Mouse (Mus musculus) embryonic facial prominence, embryonic 15.5 days (tissue): ENCODE measurements around the gene Krt27. TPM values are rescaled to one million over a fixed set of nuclear protein-coding genes. Genes with fewer than 3 reads are reported as not detected.

Experiments used
- ATAC-seq: fragments of 200-750 bp; cut with Nextera tagmentation; 2 replicates; pipeline ENCODE4 v1.8.0; 2017; ENCODE audit warnings: low read depth, moderate TSS enrichment; ENCODE audit not compliant: insufficient number of reproducible peaks, low FRiP score, low TSS enrichment
- H3K27ac ChIP-seq: fragments of 300-500 bp; sonication (generic); replicated peaks from 2 replicates; pipeline ENCODE4 v1.5.1; 2015; ENCODE audit warnings: mild to moderate bottlenecking, inconsistent platforms
- H3K27me3 ChIP-seq: fragments of 300-500 bp; sonication (generic); 2 replicates; pipeline ENCODE4 v1.6.1; 2015; ENCODE audit warnings: inconsistent platforms
- H3K36me3 ChIP-seq: fragments of 300-500 bp; sonication (generic); 2 replicates; pipeline ENCODE4 v1.6.1; 2015; ENCODE audit warnings: mild to moderate bottlenecking, inconsistent platforms
- H3K4me1 ChIP-seq: fragments of 300-500 bp; sonication (generic); 2 replicates; pipeline ENCODE4 v1.6.1; 2015; ENCODE audit warnings: inconsistent platforms
- H3K4me2 ChIP-seq: fragments of 300-500 bp; sonication (generic); replicated peaks from 2 replicates; pipeline ENCODE4 v1.6.1; 2015; ENCODE audit warnings: mild to moderate bottlenecking, inconsistent platforms
- H3K4me3 ChIP-seq: fragments of 300-500 bp; sonication (generic); replicated peaks from 2 replicates; pipeline ENCODE4 v1.5.1; 2015; ENCODE audit warnings: mild to moderate bottlenecking, inconsistent platforms
- H3K9ac ChIP-seq: fragments of 300-500 bp; sonication (generic); 2 replicates; pipeline ENCODE4 v1.6.1; 2015; ENCODE audit warnings: inconsistent platforms
- H3K9me3 ChIP-seq: fragments of 300-500 bp; sonication (generic); replicated peaks from 2 replicates; pipeline ENCODE4 v1.6.1; 2016; ENCODE audit warnings: inconsistent platforms
- WGBS: fragments of 180-500 bp; shearing (Covaris S2); methylation state at CpG from one replicate; pipeline ENCODE4 v1.1.7; 2015; 5-methylcytosine and 5-hydroxymethylcytosine counted together
- polyA plus RNA-seq: library from polyadenylated mRNA; unstranded; fragments of >200 nt; fragmentation: Nextera tagmentation; extraction: Ambion mirVana; gene quantifications from 2 replicates; pipeline ENCODE4 v1.2.1, GENCODE M21; 2015

The Krt27 gene
- polyA plus RNA-seq, 1 experiment from 2014 or later = 44.9 TPM

DNA sequence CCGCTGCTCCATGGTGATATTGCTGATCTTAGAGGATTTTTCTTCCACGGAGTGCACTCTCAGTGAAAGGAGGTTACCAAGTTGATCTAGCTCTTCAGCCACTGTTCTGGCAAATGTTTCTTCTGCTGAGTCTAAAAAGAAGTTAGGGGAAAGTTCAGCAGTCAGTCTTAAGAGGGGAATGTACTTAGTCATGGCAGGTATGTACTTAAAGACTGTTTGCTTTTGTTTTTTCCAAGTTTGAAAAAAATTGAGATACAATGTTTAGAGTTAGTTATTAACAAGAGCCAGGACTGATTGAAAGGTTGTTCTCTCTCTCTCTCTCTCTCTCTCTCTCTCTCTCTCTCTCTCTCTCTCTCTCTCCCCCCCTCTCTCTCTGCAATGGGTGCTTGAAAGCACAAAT lies 21.2 kb downstream of the Krt27 start:
- no peak overlapping the region for H3K27ac ChIP-seq
- 70% methylated on average over 2 of the region's 2 CpGs for WGBS
- ATAC-seq = no peak

DNA sequence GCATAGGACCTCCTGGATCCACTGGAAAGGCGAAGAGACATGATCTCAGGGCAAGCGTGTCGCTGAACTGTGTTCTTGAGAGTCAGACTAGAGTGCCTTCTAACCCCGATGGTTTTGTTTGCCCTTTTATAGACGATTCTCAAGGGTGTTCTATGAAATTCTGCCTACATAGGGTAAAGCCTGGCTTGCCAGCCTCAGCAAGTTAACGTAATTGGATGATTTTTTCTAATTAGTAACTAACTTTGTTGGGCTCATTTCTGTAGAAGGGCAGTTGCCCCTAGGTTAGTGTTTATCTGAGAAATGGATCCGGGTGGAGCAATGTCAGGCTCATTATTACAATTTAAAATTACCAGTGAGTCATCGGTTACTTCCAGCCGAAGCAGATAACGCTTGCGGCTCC lies 28.1 kb downstream of the Krt27 start, which contains the start of gene Krt25:
Krt25 (minus strand) TSS at position 101 of the 400 bp plus-strand sequence.
- Histone ChIP-seq H3K36me3 (no peaks in the 10 kb centered on the region), H3K27ac (no peak within 1 kb of the TSS), H3K4me2 (no peak within 1 kb of the TSS), H3K9ac (no peak within 1 kb of the TSS), H3K9me3 (no peaks in the 10 kb centered on the region), H3K4me1 (0 out of 2 replicates have a peak, but pooled peaks cover 4% of the 10 kb centered on the region), H3K4me3 (no peak within 1 kb of the TSS), H3K27me3 (no peaks in the 10 kb centered on the region)
- no peak for ATAC-seq
- 86% methylated on average over 11 of the region's 11 CpGs for WGBS

More for the DNA sequence above, 21.2 kb downstream of the Krt27 start:
- no peaks in the 10 kb centered on the region for H3K9me3 ChIP-seq
- H3K4me3 ChIP-seq = no peak overlapping the region
- no peaks in the 10 kb centered on the region for H3K27me3 ChIP-seq
- no peaks in the 10 kb centered on the region for H3K36me3 ChIP-seq
- no peak overlapping the region for H3K9ac ChIP-seq
- no peaks in the 10 kb centered on the region for H3K4me1 ChIP-seq
- H3K4me2 ChIP-seq = no peak overlapping the region

DNA sequence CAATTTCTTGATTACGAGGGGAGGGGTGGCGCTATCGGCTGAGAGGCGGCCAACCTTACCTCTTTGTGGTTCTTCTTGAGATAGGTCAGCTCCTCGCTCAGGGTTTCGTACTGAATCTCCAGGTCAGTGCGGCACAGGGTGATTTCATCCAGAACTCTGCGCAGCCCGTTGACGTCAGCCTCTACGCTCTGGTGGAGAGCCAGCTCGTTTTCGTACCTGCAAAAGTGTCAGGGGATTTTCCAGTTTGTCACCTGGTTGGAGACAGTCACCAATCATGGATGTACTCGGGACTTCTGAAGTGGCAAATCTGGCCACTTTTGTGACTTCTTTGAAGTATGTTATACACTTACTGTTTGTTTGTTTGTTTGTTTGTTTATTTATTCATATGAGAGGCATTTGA lies 29.8 kb downstream of the Krt27 start:
- ATAC-seq = no peak
- 88% methylated on average over 14 of the region's 14 CpGs for WGBS
- Histone ChIP-seq H3K36me3 (no peaks in the 10 kb centered on the region), H3K4me2 (no peak overlapping the region), H3K9ac (no peak overlapping the region), H3K4me1 (0 out of 2 replicates have a peak, but pooled peaks cover 4% of the 10 kb centered on the region), H3K27me3 (no peaks in the 10 kb centered on the region), H3K27ac (no peak overlapping the region), H3K9me3 (no peaks in the 10 kb centered on the region), H3K4me3 (no peak overlapping the region)

DNA sequence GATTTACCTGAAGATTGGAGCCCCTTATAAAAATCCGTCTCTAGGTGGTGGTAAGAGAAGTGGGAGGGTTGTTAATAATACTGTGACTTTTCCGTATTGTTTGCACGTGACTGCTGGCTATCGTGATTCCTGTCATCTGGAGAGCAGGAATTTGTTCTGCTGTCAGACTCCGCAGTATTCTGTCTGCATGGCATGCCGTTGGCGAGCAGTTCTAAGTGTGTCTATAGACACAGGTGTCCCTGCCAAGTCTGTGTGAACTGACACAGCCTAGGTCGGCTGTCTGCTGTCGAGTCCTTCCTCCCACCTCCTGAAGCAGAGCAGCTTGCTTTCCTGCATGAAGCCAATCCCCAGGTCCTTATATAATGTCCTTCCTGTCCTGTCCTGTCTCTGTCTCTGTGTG lies 31.8 kb downstream of the Krt27 start:
- H3K4me3 ChIP-seq = no peak overlapping the region
- no peak overlapping the region for H3K4me2 ChIP-seq
- H3K4me1 ChIP-seq = 0 out of 2 replicates have a peak, but pooled peaks cover 4% of the 10 kb centered on the region
- H3K9me3 ChIP-seq = no peaks in the 10 kb centered on the region
- no peak overlapping the region for H3K27ac ChIP-seq
- no peak for ATAC-seq
- H3K9ac ChIP-seq = no peak overlapping the region
- 45% methylated on average over 9 of the region's 9 CpGs for WGBS
- no peaks in the 10 kb centered on the region for H3K36me3 ChIP-seq
- no peaks in the 10 kb centered on the region for H3K27me3 ChIP-seq

DNA sequence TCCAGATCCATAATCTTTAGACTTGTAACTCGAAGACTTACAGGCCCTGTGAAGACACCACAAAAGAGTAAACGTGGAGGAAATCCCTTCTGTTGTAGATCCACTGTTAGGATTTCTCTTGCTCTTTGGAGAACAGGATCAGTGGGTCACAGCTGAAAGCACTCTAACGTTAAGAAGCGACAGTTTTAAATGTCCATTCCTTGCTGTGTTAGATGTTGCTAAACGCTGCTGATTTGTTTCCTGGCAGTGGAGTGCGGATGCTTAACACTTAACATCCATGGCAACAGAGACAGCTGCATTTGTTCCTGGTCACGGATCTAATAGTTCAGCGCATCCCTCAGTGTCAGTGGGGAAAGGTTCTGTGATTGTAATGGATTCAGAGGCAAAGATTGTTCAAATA lies 34.4 kb downstream of the Krt27 start:
- Histone ChIP-seq H3K9me3 (no peaks in the 10 kb centered on the region), H3K27ac (no peak overlapping the region), H3K4me1 (0 out of 2 replicates have a peak, but pooled peaks cover 4% of the 10 kb centered on the region), H3K4me3 (no peak overlapping the region), H3K27me3 (no peaks in the 10 kb centered on the region), H3K36me3 (no peaks in the 10 kb centered on the region), H3K4me2 (no peak overlapping the region), H3K9ac (no peak overlapping the region)
- ATAC-seq = no peak
- WGBS = 53% methylated on average over 8 of the region's 8 CpGs

DNA sequence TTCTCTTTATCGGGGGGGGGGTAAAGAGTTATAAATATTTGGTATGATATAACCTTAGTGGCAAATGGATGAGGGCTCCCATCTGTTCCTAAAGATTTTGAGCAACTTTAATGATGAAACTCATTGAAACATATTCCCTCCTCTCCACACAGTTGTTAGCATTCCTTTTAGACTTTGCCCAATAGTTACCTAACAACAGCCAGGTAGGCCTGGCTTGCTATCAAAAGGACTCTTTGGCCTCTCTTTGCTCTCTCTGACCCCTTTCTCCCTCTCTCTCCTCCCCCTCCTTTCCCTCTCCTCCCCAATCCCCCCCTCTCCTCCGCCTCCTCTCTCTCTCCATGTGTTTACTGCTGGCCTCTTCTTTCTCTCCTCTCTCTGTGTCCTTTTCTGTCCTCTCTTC lies 36.3 kb downstream of the Krt27 start:
- H3K9me3 ChIP-seq = no peaks in the 10 kb centered on the region
- no peaks in the 10 kb centered on the region for H3K27me3 ChIP-seq
- 77% methylated on average over 2 of the region's 2 CpGs for WGBS
- H3K4me2 ChIP-seq = no peak overlapping the region
- no peak overlapping the region for H3K4me3 ChIP-seq
- ATAC-seq = no peak
- no peak overlapping the region for H3K9ac ChIP-seq
- H3K27ac ChIP-seq = no peak overlapping the region
- H3K4me1 ChIP-seq = 0 out of 2 replicates have a peak, but pooled peaks cover 4% of the 10 kb centered on the region
- no peaks in the 10 kb centered on the region for H3K36me3 ChIP-seq

DNA sequence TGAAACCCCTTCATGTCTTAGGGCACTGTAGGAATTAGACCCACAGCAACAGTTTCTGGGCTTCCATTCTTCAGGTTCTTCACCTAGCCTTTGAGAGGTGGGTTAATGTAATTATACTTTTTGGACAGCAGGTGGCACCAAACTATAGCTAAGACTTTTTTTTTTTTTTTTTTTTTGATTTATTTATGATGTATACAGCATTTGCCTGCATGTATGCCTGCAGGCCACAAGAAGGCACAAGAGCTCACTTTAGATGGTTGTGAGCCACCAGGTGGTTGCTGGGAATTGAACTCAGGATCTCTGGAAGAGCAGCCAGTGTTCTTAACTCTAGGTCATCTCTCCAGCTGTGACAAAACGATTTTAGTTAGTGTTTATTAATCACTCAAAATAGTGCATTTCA lies 40.0 kb downstream of the Krt27 start:
- Histone ChIP-seq H3K9me3 (no peaks in the 10 kb centered on the region), H3K4me3 (no peak overlapping the region), H3K9ac (no peak overlapping the region), H3K4me2 (no peak overlapping the region), H3K27me3 (no peaks in the 10 kb centered on the region), H3K4me1 (no peaks in the 10 kb centered on the region), H3K27ac (no peak overlapping the region), H3K36me3 (no peaks in the 10 kb centered on the region)
- WGBS = 79% methylated on average over 1 of the region's 1 CpGs
- no peak for ATAC-seq

DNA sequence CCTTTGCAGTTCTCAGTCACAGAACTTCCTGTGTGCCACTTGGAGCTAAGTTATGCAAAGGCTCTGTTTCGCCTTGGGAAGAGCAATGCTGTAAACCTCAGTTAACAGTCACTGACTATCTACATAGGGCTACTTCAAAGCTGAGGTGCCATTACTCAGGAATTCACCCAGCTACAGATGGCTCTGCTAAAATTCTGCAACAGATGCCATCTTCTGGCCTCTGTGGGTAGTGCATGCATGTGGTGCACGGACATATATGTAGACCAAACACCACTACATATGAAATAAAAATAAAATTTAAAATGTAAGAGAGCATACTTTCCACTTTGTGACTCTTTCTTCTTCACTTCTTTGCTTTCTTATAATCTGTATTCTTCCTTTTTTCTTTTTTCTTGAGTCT lies 43.3 kb downstream of the Krt27 start:
- Histone ChIP-seq H3K4me2 (no peak overlapping the region), H3K27ac (no peak overlapping the region), H3K9ac (no peak overlapping the region), H3K27me3 (no peaks in the 10 kb centered on the region), H3K36me3 (no peaks in the 10 kb centered on the region), H3K9me3 (no peaks in the 10 kb centered on the region), H3K4me3 (no peak overlapping the region), H3K4me1 (no peaks in the 10 kb centered on the region)
- WGBS = 31% methylated on average over 2 of the region's 2 CpGs
- no peak for ATAC-seq

Other genes starting within 250 kb of the Krt27 start
- 0.57 and 0.59 TPM in 2 replicates for gene Ccr7, start 196.0 kb downstream of the Krt27 start, polyA plus RNA-seq
- gene Smarce1, start 120.1 kb downstream of the Krt27 start, polyA plus RNA-seq = 228 and 240 TPM in 2 replicates
- 0.71 and 0.79 TPM in 2 replicates for gene Krt222, start 107.0 kb downstream of the Krt27 start, polyA plus RNA-seq
- 2.9 and 4.7 TPM in 2 replicates for gene Krt24, start 65.8 kb downstream of the Krt27 start, polyA plus RNA-seq
- gene Krt25, start 28.2 kb downstream of the Krt27 start, polyA plus RNA-seq = 26.1 and 71.3 TPM in 2 replicates
- 1.6 and 1.7 TPM in 2 replicates for gene Krt26, start 13.1 kb downstream of the Krt27 start, polyA plus RNA-seq
- gene Krt28, start 23.8 kb upstream of the Krt27 start, polyA plus RNA-seq = 19.5 and 36.8 TPM in 2 replicates
- gene Krt10, start 38.3 kb upstream of the Krt27 start, polyA plus RNA-seq = 506 and 568 TPM in 2 replicates
- gene Krt12, start 71.2 kb upstream of the Krt27 start, polyA plus RNA-seq = 0.24 and 0.88 TPM in 2 replicates
- 0.55 and 0.58 TPM in 2 replicates for gene Krt20, start 87.0 kb upstream of the Krt27 start, polyA plus RNA-seq
- gene Krt23, start 142.0 kb upstream of the Krt27 start, polyA plus RNA-seq = 37.0 and 46.2 TPM in 2 replicates
- gene Krt39, start 170.2 kb upstream of the Krt27 start, polyA plus RNA-seq = 0.16 and 0.35 TPM in 2 replicates
- gene Krt40, start 192.1 kb upstream of the Krt27 start, polyA plus RNA-seq = 0.81 and 1.5 TPM in 2 replicates
- gene Krtap3-3, start 199.8 kb upstream of the Krt27 start, polyA plus RNA-seq = 9.5 and 12.3 TPM in 2 replicates
- gene Krtap3-2, start 205.7 kb upstream of the Krt27 start, polyA plus RNA-seq = 2.8 and 2.9 TPM in 2 replicates
- 1.2 TPM in 1 of 2 replicates, not detected in the other for gene Gm11939, start 208.4 kb upstream of the Krt27 start, polyA plus RNA-seq
- 5.7 and 13.1 TPM in 2 replicates for gene Krtap3-1, start 215.5 kb upstream of the Krt27 start, polyA plus RNA-seq
- 3.7 and 5.9 TPM in 2 replicates for gene Krtap1-5, start 229.9 kb upstream of the Krt27 start, polyA plus RNA-seq
- gene Krtap1-4, start 232.6 kb upstream of the Krt27 start, polyA plus RNA-seq = 2.0 and 2.2 TPM in 2 replicates
- 1.5 and 2.0 TPM in 2 replicates for gene Krtap1-3, start 240.2 kb upstream of the Krt27 start, polyA plus RNA-seq
- 2.8 and 5.7 TPM in 2 replicates for gene Krtap9-3, start 247.0 kb upstream of the Krt27 start, polyA plus RNA-seq